Mouse (Mus musculus) CH12.LX (cell line): ENCODE results near the gene Ank3.

ENCODE experiments used
- CTCF ChIP-seq, 2 experiments: IDR thresholded peaks in 1 of 2; conservative IDR thresholded peaks in 1 of 2; 2 replicates each; pipeline ENCODE4 v1.5.1; 2011 to 2012; ENCODE audit warnings: low read depth in 2 of 2, low read length in 2 of 2, improper control_type of control experiment in 1 of 2, inconsistent platforms in 1 of 2, mild to moderate bottlenecking in 1 of 2, moderate library complexity in 1 of 2
- JUN ChIP-seq: IDR thresholded peaks from 2 replicates; pipeline ENCODE4 v1.6.1; 2011; ENCODE audit warnings: low read depth, mild to moderate bottlenecking, low read length, improper control_type of control experiment, moderate library complexity; ENCODE audit not compliant: insufficient read depth
- MAX ChIP-seq: IDR thresholded peaks from 2 replicates; pipeline ENCODE4 v1.6.1; 2011; ENCODE audit warnings: low read length, improper control_type of control experiment
- MYC ChIP-seq: IDR thresholded peaks from 2 replicates; pipeline ENCODE4 v1.6.1; 2011; ENCODE audit warnings: low read depth, mild to moderate bottlenecking, improper control_type of control experiment, low read length

DNA sequence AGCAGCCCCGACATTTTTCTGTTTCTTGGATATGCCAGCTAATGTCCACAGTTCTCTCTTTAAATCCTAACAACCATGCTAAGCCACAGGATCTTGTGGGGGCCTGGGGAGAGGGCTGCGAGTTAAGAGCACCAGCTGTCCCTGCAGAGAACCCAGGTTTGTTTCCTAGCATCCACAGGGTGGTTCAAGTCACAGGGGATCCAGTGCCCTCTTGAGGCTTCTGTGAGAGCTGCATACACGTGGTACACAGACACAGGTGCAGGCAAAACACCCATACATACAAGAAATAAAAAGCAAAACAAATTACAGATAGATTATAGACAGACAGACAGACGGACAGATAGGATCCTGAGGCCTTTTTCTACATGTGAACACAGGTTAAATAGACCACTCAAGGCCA lies 242.0 kb downstream of the Ank3 start:
- peak; percentile 9 to 53; a peak in 2 of 4 replicates for TF ChIP-seq CTCF (conservative IDR thresholded peaks at IDR 0.05 in 1 of 2, IDR thresholded peaks at IDR 0.05 in 1 of 2; ENCODE audit: low read depth in 2 of 2, low read length in 2 of 2)
- TF ChIP-seq MAX: peak; percentile 36; the same call in 1 of the 2 replicates
- TF ChIP-seq MYC: no peak
- TF ChIP-seq JUN: no peak
